Mouse (Mus musculus): Measurements from ENCODE around the gene Gprc5b.

DNA sequence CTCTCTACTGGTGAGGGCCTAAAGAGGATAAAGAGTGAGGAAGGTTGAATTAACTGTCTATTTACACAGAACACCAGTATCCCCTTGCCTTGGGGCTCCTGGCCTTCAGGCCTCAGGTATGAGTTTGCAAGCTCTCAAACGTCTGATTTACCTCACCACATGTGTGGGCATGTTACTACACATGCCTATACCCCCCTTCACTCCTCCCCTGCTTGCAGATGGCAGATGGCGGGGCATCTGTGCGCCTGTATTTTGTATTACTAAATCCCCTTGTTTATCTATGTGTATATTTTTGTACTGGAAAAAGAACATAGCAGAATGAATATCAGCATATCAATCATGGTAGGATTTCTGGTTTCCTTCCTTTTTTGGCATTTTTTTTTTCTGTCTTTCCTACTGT, 52.7 kb downstream of the Gprc5b start:
- TF ChIP-seq HCFC1 (IDR thresholded peaks at IDR 0.05; ENCODE audit: borderline replicate concordance, insufficient read depth, low read length) (no peak), ZNF384 (IDR thresholded peaks at IDR 0.05; ENCODE audit: low read depth, low read length) (no peak), MAFK (IDR thresholded peaks at IDR 0.05; ENCODE audit: insufficient read depth, low read depth, low read length) (no peak), ZC3H11A (IDR thresholded peaks at IDR 0.05; ENCODE audit: borderline replicate concordance, low read depth, low read length) (no peak)
